Mouse (Mus musculus): ENCODE measurements around the gene Gmpr2.

- no peak for TF ChIP-seq CTCF (IDR thresholded peaks at IDR 0.05; ENCODE audit: insufficient read depth, low read length)
- TF ChIP-seq POLR2A (IDR thresholded peaks at IDR 0.05; ENCODE audit: borderline replicate concordance, extremely low read depth, low read depth, low read length) = no peak
Observed at GRCm38 (mm10) chr14:55727889-55728685, 56.3 kb downstream of the Gmpr2 start.

Data from lung, adult 2 months (tissue).